In genomic region chr4:86856304-86857112, GRCm38 (mm10) we compare ENCODE assay signal across 8 mouse cellular contexts. TPM values are rescaled to one million over a fixed set of nuclear protein-coding genes. Genes with fewer than 3 reads are reported as not detected.
DNase-seq lines count a peak whose midpoint lies in the region; ATAC-seq and TF ChIP-seq lines count a peak whose summit lies in the region.

No protein-coding gene starts in this region.

- H3K4me2 ChIP-seq in liver, postnatal 0 days (ENCODE audit: low read depth, low read length): peak overlapping the region; percentile 89

- no peak for TF ChIP-seq CTCF in liver, postnatal 0 days (IDR thresholded peaks at IDR 0.05; ENCODE audit: low read depth)

- H3K36me3 ChIP-seq in liver, postnatal 0 days (replicated peaks; ENCODE audit: insufficient read depth, low read length): peaks cover 31% of the 10 kb centered on the region

- no peak for TF ChIP-seq EP300 in liver, postnatal 0 days (IDR thresholded peaks at IDR 0.05; ENCODE audit: low read depth)

- H3K4me3 ChIP-seq in liver, postnatal 0 days (ENCODE audit: low read depth, low read length): peak overlapping the region; percentile 71

- 3% methylated on average over 47 of the region's 50 CpGs for WGBS in liver, postnatal 0 days (ENCODE audit: insufficient replicate concordance)

- H3K9ac ChIP-seq in liver, postnatal 0 days (replicated peaks): peak overlapping the region; percentile 90

- H3K27ac ChIP-seq in liver, postnatal 0 days (ENCODE audit: low read depth): peak overlapping the region; percentile 97

- ATAC-seq in liver, postnatal 0 days: peak; percentile 8

- no peaks in the 10 kb centered on the region for H3K9me3 ChIP-seq in liver, postnatal 0 days (ENCODE audit: low read length)

- H3K27me3 ChIP-seq in liver, postnatal 0 days (ENCODE audit: insufficient read depth, low read length): no peaks in the 10 kb centered on the region

- H3K4me1 ChIP-seq in liver, postnatal 0 days (ENCODE audit: insufficient read depth): peaks cover 10% of the 10 kb centered on the region

- DNase-seq in gastrocnemius, adult 8-10 months (ENCODE audit: low spot score in 2 of 2): peak; percentile 9 to 11
- no peak for DNase-seq in gastrocnemius, postnatal 10 days
- DNase-seq in right cerebral cortex, postnatal 14 days: peak; percentile 36
- no peak for DNase-seq in right cerebral cortex, postnatal 10 days (ENCODE audit: low spot score in 2 of 2)
- peak; percentile 9 for DNase-seq in gastrocnemius, postnatal 25 days
- peak; percentile 27 for DNase-seq in liver, postnatal 0 days
- DNase-seq in natural killer cell, adult 2 months (ENCODE audit: low spot score in 2 of 2): no peak
- DNase-seq in thymus, postnatal 25 days: no peak

RNA-seq across cellular contexts. Expression of gene Rps6, which starts 0.7 kb away (rescaled TPM):
- total RNA-seq in gastrocnemius, adult 8-10 months (2022): 100 to 1,000 TPM; 382 to 465 (median 415) TPM
- total RNA-seq in gastrocnemius, postnatal 10 days (2021): 100 to 1,000 TPM; 634 to 653 TPM
- 100 to 1,000 TPM; 353 to 393 TPM for total RNA-seq in gastrocnemius, postnatal 25 days (2021)
- 455 and 469 TPM in 2 replicates for polyA plus RNA-seq in liver, postnatal 0 days (2015; fragmentation: Nextera tagmentation; extraction: Ambion mirVana)

RNA-seq across cellular contexts. Expression of gene Acer2, which starts 17.7 kb away (rescaled TPM):
- 1 to 10 TPM in 3 of 4 experiments, under 1 TPM in 1; 0.89 to 3.0 (median 2.2) TPM for total RNA-seq in gastrocnemius, adult 8-10 months (2022)
- total RNA-seq in gastrocnemius, postnatal 10 days (2021): 1 to 10 TPM; 1.6 to 2.7 TPM
- total RNA-seq in gastrocnemius, postnatal 25 days (2021): 1 to 10 TPM; 1.4 to 2.0 TPM
- polyA plus RNA-seq in liver, postnatal 0 days (2015; fragmentation: Nextera tagmentation; extraction: Ambion mirVana): 10.1 and 11.4 TPM in 2 replicates

Comparison
In these comparisons a context has a peak if more than half of its experiments do, and no peak if none do; other contexts are left out.
1. DNase-seq: peak in gastrocnemius, adult 8-10 months (2 of 2), right cerebral cortex, postnatal 14 days (single experiment), gastrocnemius, postnatal 25 days (single experiment) and liver, postnatal 0 days (single experiment); none in gastrocnemius, postnatal 10 days (single experiment), right cerebral cortex, postnatal 10 days (0 of 2), natural killer cell, adult 2 months (0 of 2) and thymus, postnatal 25 days (single experiment).